Mouse (Mus musculus): ENCODE measurements around the gene Trim63. TPM values are rescaled to one million over a fixed set of nuclear protein-coding genes. Genes with fewer than 3 reads are reported as not detected.

The Trim63 gene
- total and polyA plus RNA-seq, 3 experiments = 0.25 to 0.49 TPM; not detected in 1

DNA sequence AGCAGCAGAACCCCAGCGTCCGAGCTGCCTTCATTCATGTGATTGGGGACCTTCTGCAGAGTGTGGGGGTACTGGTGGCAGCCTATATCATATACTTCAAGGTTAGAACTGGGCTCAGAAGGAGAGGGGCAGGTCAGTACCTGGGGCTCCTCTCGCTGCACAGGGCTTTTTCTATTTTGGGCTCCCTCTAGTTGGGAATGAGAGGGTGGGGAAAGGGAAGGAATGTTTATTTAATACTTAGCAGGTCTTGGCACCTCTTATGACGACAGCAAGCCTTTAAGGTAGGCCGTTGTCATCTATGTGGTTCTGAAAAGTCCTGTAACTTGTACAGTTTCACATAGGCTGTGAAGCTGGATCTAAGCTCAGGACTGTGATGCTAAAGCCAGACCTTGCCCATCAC, 33.6 kb downstream of the Trim63 start:
- no peak for TF ChIP-seq CTCF (conservative IDR thresholded peaks at IDR 0.05 in 1 of 2, IDR thresholded peaks at IDR 0.05 in 1 of 2; ENCODE audit: low read depth in 2 of 2, low read length in 2 of 2)
- no peak for TF ChIP-seq MAX (IDR thresholded peaks at IDR 0.05; ENCODE audit: low read length)
- Histone ChIP-seq H3K4me3 (replicated peaks in 1 of 3; ENCODE audit: low read depth in 2 of 3, low read length in 2 of 3, poor library complexity in 1 of 3) (no peak overlapping the region), H3K36me3 (replicated peaks in 1 of 2; ENCODE audit: control insufficient read depth in 1 of 2, insufficient read depth in 1 of 2, low read length in 1 of 2) (no peaks in the 10 kb centered on the region), H3K4me2 (ENCODE audit: insufficient read depth, low read depth, poor library complexity, severe bottlenecking) (no peak overlapping the region), H3K27me3 (replicated peaks) (no peaks in the 10 kb centered on the region), H3K79me2 (replicated peaks; ENCODE audit: control insufficient read depth, extremely low read depth, insufficient read depth, poor library complexity, severe bottlenecking) (no peaks in the 10 kb centered on the region), H3K9me3 (replicated peaks; ENCODE audit: low read length) (peaks cover 9% of the 10 kb centered on the region), H3K9ac (ENCODE audit: insufficient read depth, low read depth) (no peak overlapping the region), H3K27ac (ENCODE audit: insufficient read depth, low read depth) (no peak overlapping the region), H3K4me1 (ENCODE audit: control insufficient read depth in 1 of 2, insufficient read depth in 2 of 2) (peaks cover 7 to 14% of the 10 kb centered on the region in 2 experiments)
- dilution Hi-C loops (cut with MboI; ENCODE audit: extremely low pct_ligation_motif_present, extremely low pct_unique_long_range_greater_than_20kb, low sequenced_read_pairs) = no loop called here
- no peak for DNase-seq (ENCODE audit: extremely low read depth)
- in situ Hi-C loops (cut with MboI; ENCODE audit: low pct_ligation_motif_present, low pct_unique_long_range_greater_than_20kb, low sequenced_read_pairs) = no loop called here

DNA sequence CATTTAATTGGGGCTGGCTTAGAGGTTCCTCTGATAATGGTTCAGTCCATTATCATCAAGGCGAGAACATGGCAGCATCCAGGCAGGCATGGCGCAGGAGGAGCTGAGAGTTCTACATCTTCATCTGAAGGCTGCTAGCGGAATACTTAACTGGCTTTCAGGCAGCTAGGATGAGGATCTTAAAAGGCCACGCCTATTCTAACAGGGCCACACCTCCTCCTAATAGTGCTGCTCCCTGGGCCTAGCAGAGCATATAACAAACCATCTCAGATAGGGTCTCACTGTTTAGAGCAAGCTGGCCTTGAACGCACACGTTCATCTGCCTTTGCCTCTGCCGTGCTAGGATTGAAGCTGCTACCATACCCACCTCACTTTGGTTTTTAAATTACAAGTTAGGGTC, 34.9 kb downstream of the Trim63 start:
- Histone ChIP-seq H3K27me3 (replicated peaks) (no peaks in the 10 kb centered on the region), H3K27ac (ENCODE audit: insufficient read depth, low read depth) (no peak overlapping the region), H3K79me2 (replicated peaks; ENCODE audit: control insufficient read depth, extremely low read depth, insufficient read depth, poor library complexity, severe bottlenecking) (no peaks in the 10 kb centered on the region), H3K4me2 (ENCODE audit: insufficient read depth, low read depth, poor library complexity, severe bottlenecking) (no peak overlapping the region), H3K4me1 (ENCODE audit: control insufficient read depth in 1 of 2, insufficient read depth in 2 of 2) (peaks cover 14 to 27% of the 10 kb centered on the region in 2 experiments), H3K9ac (ENCODE audit: insufficient read depth, low read depth) (no peak overlapping the region), H3K4me3 (replicated peaks in 1 of 3; ENCODE audit: low read depth in 2 of 3, low read length in 2 of 3, poor library complexity in 1 of 3) (no peak overlapping the region), H3K9me3 (replicated peaks; ENCODE audit: low read length) (peaks cover 9% of the 10 kb centered on the region), H3K36me3 (replicated peaks in 1 of 2; ENCODE audit: control insufficient read depth in 1 of 2, insufficient read depth in 1 of 2, low read length in 1 of 2) (peaks cover 0 to 1% of the 10 kb centered on the region in 2 experiments)
- no peak for DNase-seq (ENCODE audit: extremely low read depth)
- dilution Hi-C loops (cut with MboI; ENCODE audit: extremely low pct_ligation_motif_present, extremely low pct_unique_long_range_greater_than_20kb, low sequenced_read_pairs) = no loop called here
- no peak for TF ChIP-seq ZKSCAN1 (IDR thresholded peaks at IDR 0.05; ENCODE audit: borderline replicate concordance, low read depth, low read length)
- TF ChIP-seq MYC (IDR thresholded peaks at IDR 0.05; ENCODE audit: low read depth, low read length) = no peak
- TF ChIP-seq MAFK (IDR thresholded peaks at IDR 0.05; ENCODE audit: insufficient replicate concordance, low read length) = no peak
- no peak for TF ChIP-seq USF2 (conservative IDR thresholded peaks at IDR 0.05; ENCODE audit: low read depth, low read length)
- TF ChIP-seq MAX (IDR thresholded peaks at IDR 0.05; ENCODE audit: low read length) = no peak
- TF ChIP-seq CHD1 (IDR thresholded peaks at IDR 0.05; ENCODE audit: low read depth, low read length) = no peak
- in situ Hi-C loops (cut with MboI; ENCODE audit: low pct_ligation_motif_present, low pct_unique_long_range_greater_than_20kb, low sequenced_read_pairs) = loop anchor here (5.0 kb wide), 1 partner anchor 43 kb away; no protein-coding TSS in a partner anchor

DNA sequence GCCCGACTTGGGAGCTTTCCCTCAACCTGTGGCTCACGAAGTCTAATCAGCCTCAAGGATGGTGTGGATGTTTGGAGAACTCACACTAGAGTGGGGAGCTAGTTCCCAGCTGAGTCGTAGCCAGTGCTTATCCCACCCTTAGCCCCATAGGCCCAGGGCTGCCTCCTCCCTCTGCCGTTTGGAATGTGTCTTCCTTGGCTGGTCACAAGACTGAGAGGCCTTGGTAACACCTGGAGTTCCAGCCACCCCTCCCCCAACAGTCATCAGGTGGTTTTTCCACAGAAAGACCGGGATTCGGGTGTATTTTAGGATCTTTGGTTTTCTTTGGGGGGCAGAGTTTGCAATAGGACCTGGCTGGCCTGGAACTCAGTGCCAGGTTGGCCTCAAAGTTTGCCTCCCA, 35.7 kb downstream of the Trim63 start:
- TF ChIP-seq CTCF (conservative IDR thresholded peaks at IDR 0.05 in 1 of 2, IDR thresholded peaks at IDR 0.05 in 1 of 2; ENCODE audit: low read depth in 2 of 2, low read length in 2 of 2) (no peak), TBP (conservative IDR thresholded peaks at IDR 0.05; ENCODE audit: low read depth, low read length) (no peak), ZC3H11A (IDR thresholded peaks at IDR 0.05; ENCODE audit: low read depth, low read length) (no peak), NELFE (IDR thresholded peaks at IDR 0.05; ENCODE audit: low read depth, low read length) (no peak), MAFK (IDR thresholded peaks at IDR 0.05; ENCODE audit: insufficient replicate concordance, low read length) (no peak), MEF2A (IDR thresholded peaks at IDR 0.05; ENCODE audit: borderline replicate concordance, low read depth, low read length) (no peak), ZKSCAN1 (IDR thresholded peaks at IDR 0.05; ENCODE audit: borderline replicate concordance, low read depth, low read length) (no peak)
- dilution Hi-C loops (cut with MboI; ENCODE audit: extremely low pct_ligation_motif_present, extremely low pct_unique_long_range_greater_than_20kb, low sequenced_read_pairs) (no loop called here), in situ Hi-C loops (cut with MboI; ENCODE audit: low pct_ligation_motif_present, low pct_unique_long_range_greater_than_20kb, low sequenced_read_pairs) (loop anchor here (5.0 kb wide), 1 partner anchor 43 kb away; no protein-coding TSS in a partner anchor)
- Histone ChIP-seq H3K4me1 (ENCODE audit: control insufficient read depth in 1 of 2, insufficient read depth in 2 of 2) (peaks cover 20 to 35% of the 10 kb centered on the region in 2 experiments), H3K9me3 (replicated peaks; ENCODE audit: low read length) (peaks cover 9% of the 10 kb centered on the region), H3K9ac (ENCODE audit: insufficient read depth, low read depth) (no peak overlapping the region), H3K4me3 (replicated peaks in 1 of 3; ENCODE audit: low read depth in 2 of 3, low read length in 2 of 3, poor library complexity in 1 of 3) (no peak overlapping the region), H3K4me2 (ENCODE audit: insufficient read depth, low read depth, poor library complexity, severe bottlenecking) (no peak overlapping the region), H3K79me2 (replicated peaks; ENCODE audit: control insufficient read depth, extremely low read depth, insufficient read depth, poor library complexity, severe bottlenecking) (no peaks in the 10 kb centered on the region), H3K36me3 (replicated peaks in 1 of 2; ENCODE audit: control insufficient read depth in 1 of 2, insufficient read depth in 1 of 2, low read length in 1 of 2) (peaks cover 0 to 3% of the 10 kb centered on the region in 2 experiments), H3K27me3 (replicated peaks) (no peaks in the 10 kb centered on the region), H3K27ac (ENCODE audit: insufficient read depth, low read depth) (no peak overlapping the region)
- no peak for DNase-seq (ENCODE audit: extremely low read depth)
